Mouse (Mus musculus) heart, adult 2 months (tissue): Measurements from ENCODE around the gene Sema3b. TPM values are rescaled to one million over a fixed set of nuclear protein-coding genes. Genes with fewer than 3 reads are reported as not detected.
"Not testable (repeated sequence)": the region's sequence is repeated elsewhere in the genome, so short reads cannot be mapped to it uniquely, and the experiment has no call there.

Experiments used
- DNase-seq, 2 experiments: peaks; one replicate each; pipeline ENCODE4 v3.0.0; 2021
- H3K27ac ChIP-seq: fragments of 200-600 bp; 2 replicates; pipeline ENCODE4 v1.8.1; 2022
- H3K27me3 ChIP-seq: fragments of 200-500 bp; 2 replicates; pipeline ENCODE4 v1.6.1; 2012; ENCODE audit warnings: mild to moderate bottlenecking, low read length, inconsistent platforms, mixed read lengths; ENCODE audit not compliant: control insufficient read depth, insufficient read depth
- H3K36me3 ChIP-seq: fragments of 200-500 bp; 2 replicates; pipeline ENCODE4 v1.6.1; 2012; ENCODE audit warnings: low read length, inconsistent platforms; ENCODE audit not compliant: control insufficient read depth, insufficient read depth
- H3K4me1 ChIP-seq: fragments of 200-500 bp; 2 replicates; pipeline ENCODE4 v1.6.1; 2011; ENCODE audit warnings: low read length; ENCODE audit not compliant: control insufficient read depth, insufficient read depth
- H3K4me3 ChIP-seq: fragments of 200-600 bp; 2 replicates; pipeline ENCODE4 v1.8.1; 2022
- H3K79me2 ChIP-seq: fragments of 200-500 bp; replicated peaks from 2 replicates; pipeline ENCODE4 v1.6.1; 2012; ENCODE audit warnings: mild to moderate bottlenecking, inconsistent platforms, low read length, moderate library complexity, mixed read lengths; ENCODE audit not compliant: control insufficient read depth, insufficient read depth
- H3K9ac ChIP-seq: fragments of 200-500 bp; 2 replicates; pipeline ENCODE4 v1.6.1; 2012; ENCODE audit warnings: low read depth, mild to moderate bottlenecking, control low read depth, inconsistent platforms, low read length, mixed read lengths
- CTCF ChIP-seq: fragments of 200-600 bp; IDR thresholded peaks from 2 replicates; pipeline ENCODE4 v1.8.1; 2022; ENCODE audit warnings: antibody characterized with exemption, mild to moderate bottlenecking, moderate library complexity
- EP300 ChIP-seq: fragments of 200-500 bp; IDR thresholded peaks from 2 replicates; pipeline ENCODE4 v1.6.1; 2011; ENCODE audit warnings: low read depth, low read length, control low read depth; ENCODE audit not compliant: insufficient read depth
- POLR2A ChIP-seq: fragments of 200-500 bp; IDR thresholded peaks from 2 replicates; pipeline ENCODE4 v1.6.1; 2011; ENCODE audit warnings: mild to moderate bottlenecking, low read depth, low read length, control low read depth; ENCODE audit not compliant: insufficient read depth
- WGBS: fragments of 180-500 bp; shearing (Covaris S2); methylation state at CpG from one replicate; pipeline ENCODE4 v1.1.7; 2018; 5-methylcytosine and 5-hydroxymethylcytosine counted together
- intact Hi-C: fragments of 180-260 bp; cut with DNase I; formaldehyde crosslinking; loops from one replicate; pipeline ENCODE4 v1.15.1; 2025
- polyA plus RNA-seq: library from polyadenylated mRNA; depleted of rRNA; stranded (reverse); fragments of >200 nt; gene quantifications from 2 replicates; pipeline ENCODE4 v1.2.3, GENCODE M21; 2012
- total RNA-seq, 2 experiments: library from RNA; stranded (reverse); gene quantifications; 2 replicates each; pipeline ENCODE4 v1.2.3; 2021

Gene Sema3b
- total and polyA plus RNA-seq, 3 experiments: 19.9 to 33.7 (median 24.2) TPM

DNA sequence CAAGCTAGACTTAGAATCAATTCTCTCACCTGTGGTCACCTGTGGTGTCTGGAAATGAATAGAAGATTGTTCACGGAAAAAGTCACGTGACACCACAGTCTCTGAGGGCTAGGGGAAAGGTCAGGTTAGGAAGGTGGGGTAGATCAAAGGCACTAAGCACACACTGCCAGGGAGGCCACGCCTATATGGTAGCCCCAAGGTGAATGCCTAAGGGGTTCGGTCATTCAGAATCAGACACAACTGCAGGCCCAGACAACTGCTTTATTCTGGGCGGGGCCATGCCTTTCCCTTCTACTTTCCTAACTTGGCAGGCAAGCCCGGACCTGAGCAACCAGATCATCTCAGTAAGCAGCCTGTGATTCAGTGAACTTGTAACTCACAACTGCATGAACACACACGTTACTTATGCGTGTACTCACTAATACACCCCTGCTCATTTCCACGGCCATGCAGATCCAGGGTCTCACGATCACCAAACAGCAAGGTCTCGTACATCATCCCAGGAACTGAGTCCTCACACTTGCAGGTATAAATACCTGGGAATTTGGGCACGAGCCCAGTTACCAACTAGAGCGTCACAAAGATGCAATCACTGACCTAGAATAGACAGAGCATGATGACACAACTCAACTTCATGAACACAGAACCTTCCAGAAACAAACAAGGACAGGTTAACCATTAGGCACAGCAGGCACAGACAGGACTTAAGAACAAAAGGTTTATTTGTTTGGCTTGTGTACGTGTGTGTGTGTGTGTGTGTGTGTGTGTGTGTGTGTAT is 33.3 kb downstream of the Sema3b start:
- H3K9ac ChIP-seq: no peak overlapping the region
- WGBS: 77% methylated on average over 14 of the region's 14 CpGs
- no peaks in the 10 kb centered on the region for H3K27me3 ChIP-seq
- no peak for DNase-seq
- H3K27ac ChIP-seq: no peak overlapping the region
- no peaks in the 10 kb centered on the region for H3K36me3 ChIP-seq
- no peaks in the 10 kb centered on the region for H3K79me2 ChIP-seq
- peaks cover 21% of the 10 kb centered on the region for H3K4me1 ChIP-seq
- intact Hi-C loops: no loop called here
- TF ChIP-seq POLR2A (no peak), CTCF (no peak), EP300 (no peak)
- H3K4me3 ChIP-seq: no peak overlapping the region

DNA sequence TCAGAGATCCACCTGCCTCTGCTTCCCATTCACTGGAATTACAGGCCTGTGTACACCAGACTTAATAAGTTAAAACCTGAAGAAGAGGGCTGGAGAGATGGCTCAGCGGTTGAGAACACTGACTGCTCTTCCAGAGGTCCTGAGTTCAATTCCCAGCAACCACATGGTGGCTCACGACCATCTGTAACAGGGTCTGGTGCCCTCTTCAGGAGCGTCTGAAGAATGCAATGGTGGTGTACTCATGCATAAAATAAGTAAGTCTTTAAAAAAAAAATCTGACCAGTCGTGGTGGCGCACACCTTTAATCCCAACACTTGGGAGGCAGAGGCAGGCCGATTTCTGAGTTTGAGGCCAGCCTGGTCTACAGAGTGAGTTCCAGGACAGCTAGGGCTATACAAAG is 35.3 kb downstream of the Sema3b start:
- H3K4me3 ChIP-seq, DNase-seq, H3K9ac ChIP-seq, H3K79me2 ChIP-seq, H3K36me3 ChIP-seq, intact Hi-C loops, H3K27ac ChIP-seq, H3K27me3 ChIP-seq: not testable (repeated sequence)
- peaks cover 20% of the 10 kb centered on the region for H3K4me1 ChIP-seq
- peak; percentile 43 for TF ChIP-seq CTCF
- 89% methylated on average over 6 of the region's 6 CpGs for WGBS

DNA sequence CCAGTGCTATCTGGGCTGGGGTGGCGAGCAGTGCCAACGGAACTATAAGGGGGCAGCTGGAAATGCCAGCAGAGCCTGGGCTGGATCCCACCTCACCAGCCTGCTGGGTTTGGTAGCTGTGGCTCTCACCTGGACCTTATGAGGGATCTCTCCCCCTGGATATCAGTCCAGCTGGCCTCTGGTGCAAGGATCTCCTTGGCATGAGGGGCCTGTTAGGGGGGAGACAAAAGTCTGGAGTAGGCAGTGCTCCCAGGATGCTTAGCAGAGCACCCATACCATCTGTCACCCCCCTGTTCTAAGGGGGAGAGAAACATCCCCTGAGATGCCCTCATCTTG is 36.7 kb downstream of the Sema3b start:
- no peak for DNase-seq
- Histone ChIP-seq H3K4me3 (no peak overlapping the region), H3K4me1 (peaks cover 15% of the 10 kb centered on the region), H3K9ac (no peak overlapping the region), H3K36me3 (no peaks in the 10 kb centered on the region), H3K27me3 (no peaks in the 10 kb centered on the region), H3K79me2 (no peaks in the 10 kb centered on the region), H3K27ac (peak overlapping the region; percentile 95)
- TF ChIP-seq CTCF (no peak), POLR2A (no peak), EP300 (no peak)
- WGBS: 97% methylated on average over 2 of the region's 2 CpGs
- intact Hi-C loops: no loop called here

DNA sequence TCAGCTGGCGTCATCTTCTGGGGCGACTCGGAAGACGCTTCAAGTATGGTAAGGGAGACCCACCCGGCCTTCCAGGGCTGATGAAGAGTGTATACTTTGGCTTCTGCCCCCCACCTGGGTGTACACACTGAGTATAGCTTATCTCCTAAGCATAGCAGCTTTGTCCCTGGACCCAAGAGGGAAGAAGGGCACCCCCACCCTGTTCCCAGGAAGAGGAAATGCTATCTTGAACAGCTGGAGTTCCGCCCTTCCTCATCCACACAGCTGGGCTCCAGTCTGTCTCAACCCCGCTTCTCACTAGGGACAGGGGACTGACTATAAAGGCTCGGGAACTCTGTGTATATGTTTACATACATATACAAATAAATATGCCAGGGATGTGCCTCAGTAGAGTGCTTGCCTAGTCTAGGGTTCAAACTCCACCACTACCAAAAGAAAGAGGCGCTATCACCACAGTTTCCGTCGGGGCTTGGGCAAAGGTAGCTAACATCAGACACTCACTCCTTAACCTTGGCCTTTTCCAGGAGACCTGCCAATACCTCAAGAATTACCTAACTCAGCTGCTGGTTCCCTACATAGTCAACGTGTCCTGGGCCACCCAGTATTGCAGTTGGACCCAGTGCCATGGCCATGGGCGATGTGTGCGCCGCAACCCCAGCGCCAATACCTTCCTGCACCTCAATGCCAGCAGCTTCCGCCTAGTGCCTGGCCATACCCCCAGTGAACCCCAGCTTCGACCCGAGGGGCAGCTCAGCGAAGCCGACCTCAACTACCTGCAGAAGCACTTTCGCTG is 37.3 kb downstream of the Sema3b start:
- Histone ChIP-seq H3K79me2 (no peaks in the 10 kb centered on the region), H3K27ac (peak overlapping the region; percentile 95), H3K36me3 (no peaks in the 10 kb centered on the region), H3K4me3 (peak overlapping the region; percentile 79), H3K9ac (peak overlapping the region; percentile 79; the same call in 1 of the 2 replicates), H3K27me3 (no peaks in the 10 kb centered on the region), H3K4me1 (peaks cover 14% of the 10 kb centered on the region)
- 70% methylated on average over 22 of the region's 22 CpGs for whole genome bisulfite sequencing
- DNase-seq: no peak
- intact Hi-C loops: no loop called here
- TF ChIP-seq CTCF: no peak
- peak; percentile 83 for TF ChIP-seq EP300
- peak; percentile 57 for TF ChIP-seq POLR2A

DNA sequence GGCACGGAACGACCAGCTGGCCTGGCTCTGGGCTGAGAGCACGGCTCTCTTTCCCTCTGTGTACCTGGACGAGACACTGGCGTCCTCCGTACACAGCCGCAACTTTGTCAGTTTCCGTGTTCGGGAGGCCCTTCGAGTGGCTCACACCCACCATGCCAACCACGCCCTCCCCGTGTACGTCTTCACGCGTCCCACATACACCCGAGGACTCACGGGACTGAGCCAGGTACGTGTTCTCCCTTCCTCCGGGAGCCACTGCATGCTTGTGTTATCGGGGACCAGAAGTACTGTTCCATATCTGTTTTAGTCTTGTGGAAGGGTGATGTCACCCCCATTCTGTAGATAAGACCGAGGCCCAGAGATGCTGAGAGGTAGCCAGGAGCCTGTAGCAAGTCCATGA is 38.2 kb downstream of the Sema3b start:
- DNase-seq: no peak
- peak overlapping the region; percentile 79 for H3K4me3 ChIP-seq
- TF ChIP-seq CTCF: no peak
- TF ChIP-seq EP300: no peak
- peak; percentile 30; the same call in 1 of the 2 replicates for TF ChIP-seq POLR2A
- H3K36me3 ChIP-seq: no peaks in the 10 kb centered on the region
- peak overlapping the region; percentile 79 for H3K9ac ChIP-seq
- peaks cover 14% of the 10 kb centered on the region for H3K4me1 ChIP-seq
- no peaks in the 10 kb centered on the region for H3K79me2 ChIP-seq
- intact Hi-C loops: no loop called here
- no peaks in the 10 kb centered on the region for H3K27me3 ChIP-seq
- WGBS: 34% methylated on average over 21 of the region's 21 CpGs
- peak overlapping the region; percentile 95 for H3K27ac ChIP-seq

DNA sequence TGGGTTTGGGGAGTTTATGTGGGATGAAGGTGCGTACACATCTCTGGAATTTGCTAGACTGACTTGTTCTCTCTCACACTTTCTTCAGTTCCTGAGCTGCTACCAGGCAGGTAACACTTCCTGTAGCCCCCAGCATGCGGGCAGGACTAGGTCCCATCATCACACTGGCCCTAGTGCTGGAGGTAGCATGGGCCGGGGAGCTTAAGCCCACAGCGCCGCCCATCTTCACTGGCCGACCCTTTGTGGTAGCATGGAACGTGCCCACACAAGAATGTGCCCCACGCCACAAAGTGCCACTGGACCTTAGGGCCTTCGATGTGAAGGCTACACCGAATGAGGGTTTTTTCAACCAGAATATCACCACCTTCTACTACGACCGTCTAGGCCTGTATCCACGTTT is 39.0 kb downstream of the Sema3b start:
- peaks cover 14% of the 10 kb centered on the region for H3K4me1 ChIP-seq
- no peak for TF ChIP-seq CTCF
- no peak for TF ChIP-seq EP300
- TF ChIP-seq POLR2A: no peak
- H3K27me3 ChIP-seq: no peaks in the 10 kb centered on the region
- intact Hi-C loops: no loop called here
- H3K27ac ChIP-seq: peak overlapping the region; percentile 95
- DNase-seq: no peak
- peak overlapping the region; percentile 79 for H3K4me3 ChIP-seq
- no peaks in the 10 kb centered on the region for H3K79me2 ChIP-seq
- no peaks in the 10 kb centered on the region for H3K36me3 ChIP-seq
- peak overlapping the region; percentile 79 for H3K9ac ChIP-seq
- 46% methylated on average over 13 of the region's 13 CpGs for WGBS
